Mouse (Mus musculus): ENCODE data around the gene Treml1.

- no peak for TF ChIP-seq CTCF (IDR thresholded peaks at IDR 0.05; ENCODE audit: borderline replicate concordance, insufficient read depth, low read depth, low read length)
- no peak for TF ChIP-seq POLR2A (IDR thresholded peaks at IDR 0.05; ENCODE audit: borderline replicate concordance, insufficient read depth, low read length)
Measured at GRCm38 (mm10) chr17:48324258-48324657, 35.5 kb upstream of the Treml1 start.

Data from cerebellum, adult 2 months (tissue).